Mouse (Mus musculus): ENCODE results near the gene Fbll1.

DNA sequence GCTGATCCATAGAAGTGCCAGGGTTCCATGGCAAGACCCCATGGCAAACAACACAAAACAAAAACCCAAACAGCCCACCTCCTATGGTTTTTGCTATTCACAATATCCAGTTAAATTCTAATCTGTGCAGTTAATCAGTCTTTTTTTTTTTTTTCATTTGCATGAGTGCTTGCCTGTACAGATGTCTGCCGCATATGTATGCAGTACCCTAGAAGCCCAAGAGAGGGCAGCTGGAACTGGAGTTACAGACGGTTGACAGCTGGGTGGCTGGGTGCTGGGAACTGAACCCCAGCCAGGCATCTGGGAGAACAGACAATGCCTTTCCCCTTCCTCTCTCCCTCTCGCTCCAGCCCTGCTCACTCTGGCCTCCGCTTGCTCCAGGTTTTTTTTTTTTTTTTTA is 14.1 kb downstream of the Fbll1 start:
- TF ChIP-seq CTCF (IDR thresholded peaks at IDR 0.05; ENCODE audit: insufficient read depth, low read length) (no peak), POLR2A (IDR thresholded peaks at IDR 0.05; ENCODE audit: borderline replicate concordance, extremely low read depth, low read depth, low read length) (no peak)

Data from lung, adult 2 months (tissue).